Mouse (Mus musculus) lung, postnatal 0 days (tissue): ENCODE measurements around the gene Gm28053.

Experiments
- CTCF ChIP-seq: IDR thresholded peaks from 2 replicates; pipeline ENCODE4 v1.5.1; 2016; ENCODE audit warnings: antibody characterized with exemption, mild to moderate bottlenecking
- EP300 ChIP-seq: IDR thresholded peaks from 2 replicates; pipeline ENCODE4 v1.6.1; 2016; ENCODE audit warnings: antibody characterized with exemption, mild to moderate bottlenecking, control low read depth

GRCm38 (mm10) chr6:48768933-48769332, 50.5 kb downstream of the Gm28053 start:
- TF ChIP-seq CTCF (no peak), EP300 (no peak)
